ENCODE assay signal across 9 mouse cellular contexts in the genomic region with DNA sequence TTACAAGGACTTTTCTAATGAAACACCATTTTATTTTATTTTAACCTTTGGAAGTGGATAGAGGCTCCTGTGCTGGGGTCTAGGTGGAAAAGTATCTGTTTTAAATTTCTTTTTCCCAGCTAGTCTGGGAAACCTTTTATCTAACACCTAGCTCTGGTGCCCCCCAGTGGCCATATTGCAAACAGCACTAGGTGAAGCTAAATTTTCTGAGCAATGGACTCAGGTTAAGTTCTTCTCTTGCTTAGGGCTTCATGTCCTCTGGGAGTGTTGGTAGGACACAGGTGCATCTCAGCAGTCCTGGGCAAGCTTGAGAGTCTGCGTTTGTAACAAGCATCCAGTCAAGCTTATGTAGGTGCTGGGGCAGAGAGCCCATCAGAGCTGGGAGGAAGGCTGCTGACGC. TPM values are rescaled to one million over a fixed set of nuclear protein-coding genes. Genes with fewer than 3 reads are reported as not detected.
DNase-seq lines count a peak whose midpoint lies in the region; ATAC-seq and TF ChIP-seq lines count a peak whose summit lies in the region.
"Had no signal": no experiment of that assay in that cellular context is flagged by ENCODE, and none has a peak within 500 bp of the region (broad histone marks: within the 10 kb centered on the region; RNA-seq: fewer than 3 reads in every experiment).

No protein-coding gene starts in this region.

- no peak overlapping the region for H3K9ac ChIP-seq in midbrain, embryonic 11.5 days (ENCODE audit: low read length)
- no peak overlapping the region for H3K9ac ChIP-seq in midbrain, embryonic 13.5 days (replicated peaks)
- H3K9ac ChIP-seq in lung, postnatal 0 days (replicated peaks; ENCODE audit: low read depth): no peak overlapping the region
- H3K9ac ChIP-seq: neural tube, embryonic 12.5 days had no signal

- no peak overlapping the region for H3K4me2 ChIP-seq in midbrain, embryonic 11.5 days
- H3K4me2 ChIP-seq in midbrain, embryonic 13.5 days (replicated peaks): no peak overlapping the region
- no peak overlapping the region for H3K4me2 ChIP-seq in lung, postnatal 0 days (replicated peaks; ENCODE audit: low read depth, low read length)
- H3K4me2 ChIP-seq: neural tube, embryonic 12.5 days had no signal

- peaks cover 3% of the 10 kb centered on the region for H3K4me1 ChIP-seq in midbrain, embryonic 11.5 days (ENCODE audit: control insufficient read depth, insufficient read depth, low read length)
- H3K4me1 ChIP-seq in midbrain, embryonic 13.5 days (replicated peaks): no peaks in the 10 kb centered on the region
- no peaks in the 10 kb centered on the region for H3K4me1 ChIP-seq in lung, postnatal 0 days (ENCODE audit: insufficient read depth, low read depth, low read length)
- H3K4me1 ChIP-seq: neural tube, embryonic 12.5 days had no signal

- no peaks in the 10 kb centered on the region for H3K36me3 ChIP-seq in midbrain, embryonic 11.5 days (ENCODE audit: control insufficient read depth, insufficient read depth, low read length)
- H3K36me3 ChIP-seq in midbrain, embryonic 13.5 days: no peaks in the 10 kb centered on the region
- H3K36me3 ChIP-seq in lung, postnatal 0 days (ENCODE audit: insufficient read depth, low read length): no peaks in the 10 kb centered on the region
- H3K36me3 ChIP-seq: neural tube, embryonic 12.5 days had no signal

- no peaks in the 10 kb centered on the region for H3K27me3 ChIP-seq in midbrain, embryonic 11.5 days (ENCODE audit: control insufficient read depth, insufficient read depth, low read length)
- H3K27me3 ChIP-seq in midbrain, embryonic 13.5 days: no peaks in the 10 kb centered on the region
- no peaks in the 10 kb centered on the region for H3K27me3 ChIP-seq in lung, postnatal 0 days (replicated peaks; ENCODE audit: insufficient read depth, low read length)
- H3K27me3 ChIP-seq: neural tube, embryonic 12.5 days had no signal

- peak; percentile 79; the same call in 1 of the 2 replicates for TF ChIP-seq CTCF in brain, embryonic 14.5 days (IDR thresholded peaks at IDR 0.05; ENCODE audit: borderline replicate concordance, extremely low read depth, insufficient read depth, insufficient read length)
- peak; percentile 83 for TF ChIP-seq CTCF in lung, postnatal 0 days (IDR thresholded peaks at IDR 0.05)

- ATAC-seq in midbrain, embryonic 11.5 days (ENCODE audit: low FRiP score): no peak
- ATAC-seq in midbrain, embryonic 13.5 days: no peak
- ATAC-seq in lung, postnatal 0 days: no peak
- ATAC-seq in granulocyte monocyte progenitor cell, adult 5-6 weeks (replicated peaks; ENCODE audit: poor library complexity, severe bottlenecking): no peak

- 54% methylated on average over 2 of the region's 2 CpGs for WGBS in midbrain, embryonic 11.5 days
- WGBS in midbrain, embryonic 13.5 days: 49% methylated on average over 2 of the region's 2 CpGs
- 54% methylated on average over 2 of the region's 2 CpGs for WGBS in lung, postnatal 0 days

- DNase-seq in midbrain, embryonic 11.5 days (ENCODE audit: low spot score, missing footprints): peak; percentile 96
- peak; percentile 78 for DNase-seq in brain, embryonic 14.5 days (ENCODE audit: low read depth)
- DNase-seq in frontal cortex, adult 2 months (ENCODE audit: extremely low spot score in 1 of 2, low spot score in 1 of 2): peak; percentile 66 to 95
- DNase-seq in layer of hippocampus, adult 18-20 months (ENCODE audit: low spot score in 2 of 2): peak; percentile 52 to 90
- peak; percentile 53 for DNase-seq in lung, postnatal 0 days (ENCODE audit: low spot score)
- peak; percentile 41 to 80 for DNase-seq in spleen, adult 18-20 months

- no peak overlapping the region for H3K4me3 ChIP-seq in midbrain, embryonic 11.5 days (ENCODE audit: low read depth, low read length)
- H3K4me3 ChIP-seq in midbrain, embryonic 13.5 days (replicated peaks): no peak overlapping the region
- H3K4me3 ChIP-seq in lung, postnatal 0 days (ENCODE audit: low read depth, low read length): no peak overlapping the region
- H3K4me3 ChIP-seq: neural tube, embryonic 12.5 days had no signal

- H3K27ac ChIP-seq in midbrain, embryonic 11.5 days (ENCODE audit: low read depth, low read length): no peak overlapping the region
- H3K27ac ChIP-seq in midbrain, embryonic 13.5 days: no peak overlapping the region
- no peak overlapping the region for H3K27ac ChIP-seq in lung, postnatal 0 days (ENCODE audit: low read length)
- H3K27ac ChIP-seq: neural tube, embryonic 12.5 days had no signal

- H3K9me3 ChIP-seq in midbrain, embryonic 11.5 days (ENCODE audit: control insufficient read depth, low read length): no peaks in the 10 kb centered on the region
- H3K9me3 ChIP-seq in midbrain, embryonic 13.5 days: no peaks in the 10 kb centered on the region
- no peaks in the 10 kb centered on the region for H3K9me3 ChIP-seq in lung, postnatal 0 days (ENCODE audit: low read length)
- H3K9me3 ChIP-seq: neural tube, embryonic 12.5 days had no signal

- TF ChIP-seq EP300 in lung, postnatal 0 days (IDR thresholded peaks at IDR 0.05): no peak

- TF ChIP-seq POLR2A in brain, embryonic 14.5 days (IDR thresholded peaks at IDR 0.05; ENCODE audit: borderline replicate concordance, extremely low read depth, insufficient read depth, insufficient read length, poor library complexity, severe bottlenecking): no peak

RNA-seq across cellular contexts. Expression of a gene that starts 13.0 kb away (rescaled TPM):
- polyA plus RNA-seq in midbrain, embryonic 11.5 days (2014; fragmentation: Nextera tagmentation; extraction: Ambion mirVana): 6.4 and 7.0 TPM in 2 replicates
- polyA plus RNA-seq in midbrain, embryonic 13.5 days (2015; fragmentation: Nextera tagmentation; extraction: Ambion mirVana): 6.3 and 6.5 TPM in 2 replicates
- 4.0 and 7.8 TPM in 2 replicates for polyA plus RNA-seq in brain, embryonic 14.5 days (2012; rRNA removed)
- polyA plus RNA-seq in frontal cortex, adult 2 months (2012; rRNA removed): 56.5 and 65.1 TPM in 2 replicates
- total RNA-seq in layer of hippocampus, adult 18-20 months (2021): 100 to 1,000 TPM; 145 to 182 TPM
- 6.5 and 7.2 TPM in 2 replicates for polyA plus RNA-seq in lung, postnatal 0 days (2015; fragmentation: Nextera tagmentation; extraction: Ambion mirVana)
- total RNA-seq in granulocyte monocyte progenitor cell, adult 5-6 weeks (2014; fragmentation: Nextera tagmentation): 6.1 and 6.6 TPM in 2 replicates
- total RNA-seq in granulocyte monocyte progenitor cell, adult 5-6 weeks (2017): 2.7 and 4.6 TPM in 2 replicates
